Mouse (Mus musculus): ENCODE measurements at regions not wholly inside any gene's neighbourhood (a gene's known extent, or its start where the extent isn't known, plus 50 kb on each side); places are given as distances from the start of the nearest gene placed in this dataset.

- H3K27me3 ChIP-seq (ENCODE audit: control insufficient read depth, insufficient read depth, low read length) = no peaks in the 10 kb centered on the region; the same call in 1 of the 2 replicates
- no peak for ATAC-seq (replicated peaks; ENCODE audit: extremely low read depth, insufficient read depth, low FRiP score)
- no peaks in the 10 kb centered on the region for H3K9me3 ChIP-seq (replicated peaks; ENCODE audit: control insufficient read depth, low read length)
- 68% methylated on average over 22 of the region's 22 CpGs for WGBS
- no peak overlapping the region for H3K27ac ChIP-seq (ENCODE audit: low read length)
- no peak overlapping the region for H3K9ac ChIP-seq (ENCODE audit: low read length)
- H3K36me3 ChIP-seq (ENCODE audit: control insufficient read depth, insufficient read depth) = no peaks in the 10 kb centered on the region
- no peak overlapping the region for H3K4me3 ChIP-seq (ENCODE audit: low read length)
- no peak overlapping the region for H3K4me2 ChIP-seq (ENCODE audit: low read depth, low read length)
- H3K4me1 ChIP-seq (ENCODE audit: control insufficient read depth, insufficient read depth, low read length) = peaks cover 3% of the 10 kb centered on the region; the same call in 1 of the 2 replicates
Observed at GRCm38 (mm10) chr13:97825801-97826576, 65.6 kb upstream of the Gm10260 start.

- no peak overlapping the region for H3K9ac ChIP-seq (ENCODE audit: low read length)
- peaks cover 3% of the 10 kb centered on the region; the same call in 1 of the 2 replicates for H3K4me1 ChIP-seq (ENCODE audit: control insufficient read depth, insufficient read depth, low read length)
- H3K36me3 ChIP-seq (ENCODE audit: control insufficient read depth, insufficient read depth) = no peaks in the 10 kb centered on the region
- no peaks in the 10 kb centered on the region; the same call in 1 of the 2 replicates for H3K27me3 ChIP-seq (ENCODE audit: control insufficient read depth, insufficient read depth, low read length)
- H3K4me3 ChIP-seq (ENCODE audit: low read length) = no peak overlapping the region
- ATAC-seq (replicated peaks; ENCODE audit: extremely low read depth, insufficient read depth, low FRiP score) = no peak
- no peaks in the 10 kb centered on the region for H3K9me3 ChIP-seq (replicated peaks; ENCODE audit: control insufficient read depth, low read length)
- WGBS = 80% methylated on average over 3 of the region's 3 CpGs
- no peak overlapping the region for H3K4me2 ChIP-seq (ENCODE audit: low read depth, low read length)
- H3K27ac ChIP-seq (ENCODE audit: low read length) = no peak overlapping the region
Observed at GRCm38 (mm10) chr13:97825361-97825760, 64.9 kb upstream of the Gm10260 start.

- no peaks in the 10 kb centered on the region; the same call in 1 of the 2 replicates for H3K27me3 ChIP-seq (ENCODE audit: control insufficient read depth, insufficient read depth, low read length)
- H3K27ac ChIP-seq (ENCODE audit: low read length) = no peak overlapping the region
- H3K4me3 ChIP-seq (ENCODE audit: low read length) = peak overlapping the region; percentile 14; the same call in 1 of the 2 replicates
- H3K9ac ChIP-seq (ENCODE audit: low read length) = no peak overlapping the region
- 55% methylated on average over 20 of the region's 20 CpGs for WGBS
- ATAC-seq (replicated peaks; ENCODE audit: extremely low read depth, insufficient read depth, low FRiP score) = peak; percentile 60
- no peaks in the 10 kb centered on the region for H3K36me3 ChIP-seq (ENCODE audit: control insufficient read depth, insufficient read depth)
- no peaks in the 10 kb centered on the region for H3K9me3 ChIP-seq (replicated peaks; ENCODE audit: control insufficient read depth, low read length)
- H3K4me1 ChIP-seq (ENCODE audit: control insufficient read depth, insufficient read depth, low read length) = peaks cover 3% of the 10 kb centered on the region; the same call in 1 of the 2 replicates
- peak overlapping the region; percentile 56 for H3K4me2 ChIP-seq (ENCODE audit: low read depth, low read length)
Observed at GRCm38 (mm10) chr13:97824071-97824716, 63.8 kb upstream of the Gm10260 start.

GRCm38 (mm10) chr13:97821630-97822029, 61.2 kb upstream of the Gm10260 start:
- Histone ChIP-seq H3K9me3 (replicated peaks; ENCODE audit: control insufficient read depth, low read length) (no peaks in the 10 kb centered on the region), H3K27me3 (ENCODE audit: control insufficient read depth, insufficient read depth, low read length) (no peaks in the 10 kb centered on the region), H3K4me1 (ENCODE audit: control insufficient read depth, insufficient read depth, low read length) (peaks cover 3% of the 10 kb centered on the region; the same call in 1 of the 2 replicates), H3K36me3 (ENCODE audit: control insufficient read depth, insufficient read depth) (no peaks in the 10 kb centered on the region), H3K4me3 (ENCODE audit: low read length) (no peak overlapping the region), H3K4me2 (ENCODE audit: low read depth, low read length) (no peak overlapping the region), H3K9ac (ENCODE audit: low read length) (no peak overlapping the region), H3K27ac (ENCODE audit: low read length) (no peak overlapping the region)
- WGBS = 61% methylated on average over 2 of the region's 2 CpGs
- no peak for ATAC-seq (replicated peaks; ENCODE audit: extremely low read depth, insufficient read depth, low FRiP score)

GRCm38 (mm10) chr13:97821011-97821410, 60.6 kb upstream of the Gm10260 start:
- no peak overlapping the region for H3K4me3 ChIP-seq (ENCODE audit: low read length)
- H3K4me1 ChIP-seq (ENCODE audit: control insufficient read depth, insufficient read depth, low read length) = peaks cover 3% of the 10 kb centered on the region; the same call in 1 of the 2 replicates
- 73% methylated on average over 3 of the region's 3 CpGs for WGBS
- no peak for ATAC-seq (replicated peaks; ENCODE audit: extremely low read depth, insufficient read depth, low FRiP score)
- no peaks in the 10 kb centered on the region for H3K9me3 ChIP-seq (replicated peaks; ENCODE audit: control insufficient read depth, low read length)
- H3K9ac ChIP-seq (ENCODE audit: low read length) = no peak overlapping the region
- H3K4me2 ChIP-seq (ENCODE audit: low read depth, low read length) = no peak overlapping the region
- no peaks in the 10 kb centered on the region for H3K36me3 ChIP-seq (ENCODE audit: control insufficient read depth, insufficient read depth)
- H3K27me3 ChIP-seq (ENCODE audit: control insufficient read depth, insufficient read depth, low read length) = no peaks in the 10 kb centered on the region
- H3K27ac ChIP-seq (ENCODE audit: low read length) = no peak overlapping the region

GRCm38 (mm10) chr13:97820401-97820800, 60.0 kb upstream of the Gm10260 start:
- Histone ChIP-seq H3K4me2 (ENCODE audit: low read depth, low read length) (no peak overlapping the region), H3K4me3 (ENCODE audit: low read length) (no peak overlapping the region), H3K9ac (ENCODE audit: low read length) (no peak overlapping the region), H3K27ac (ENCODE audit: low read length) (no peak overlapping the region), H3K9me3 (replicated peaks; ENCODE audit: control insufficient read depth, low read length) (no peaks in the 10 kb centered on the region), H3K27me3 (ENCODE audit: control insufficient read depth, insufficient read depth, low read length) (no peaks in the 10 kb centered on the region), H3K36me3 (ENCODE audit: control insufficient read depth, insufficient read depth) (no peaks in the 10 kb centered on the region), H3K4me1 (ENCODE audit: control insufficient read depth, insufficient read depth, low read length) (peaks cover 3% of the 10 kb centered on the region; the same call in 1 of the 2 replicates)
- ATAC-seq (replicated peaks; ENCODE audit: extremely low read depth, insufficient read depth, low FRiP score) = no peak
- WGBS = 96% methylated on average over 8 of the region's 8 CpGs

GRCm38 (mm10) chr13:97819036-97819435, 58.6 kb upstream of the Gm10260 start:
- Histone ChIP-seq H3K36me3 (ENCODE audit: control insufficient read depth, insufficient read depth) (no peaks in the 10 kb centered on the region), H3K9me3 (replicated peaks; ENCODE audit: control insufficient read depth, low read length) (no peaks in the 10 kb centered on the region), H3K4me2 (ENCODE audit: low read depth, low read length) (no peak overlapping the region), H3K4me3 (ENCODE audit: low read length) (no peak overlapping the region), H3K27me3 (ENCODE audit: control insufficient read depth, insufficient read depth, low read length) (no peaks in the 10 kb centered on the region), H3K4me1 (ENCODE audit: control insufficient read depth, insufficient read depth, low read length) (no peaks in the 10 kb centered on the region), H3K27ac (ENCODE audit: low read length) (no peak overlapping the region), H3K9ac (ENCODE audit: low read length) (no peak overlapping the region)
- no peak for ATAC-seq (replicated peaks; ENCODE audit: extremely low read depth, insufficient read depth, low FRiP score)
- 84% methylated on average over 9 of the region's 9 CpGs for WGBS

- no peak for ATAC-seq (replicated peaks; ENCODE audit: extremely low read depth, insufficient read depth, low FRiP score)
- no peaks in the 10 kb centered on the region for H3K9me3 ChIP-seq (replicated peaks; ENCODE audit: control insufficient read depth, low read length)
- H3K27ac ChIP-seq (ENCODE audit: low read length) = no peak overlapping the region
- H3K27me3 ChIP-seq (ENCODE audit: control insufficient read depth, insufficient read depth, low read length) = no peaks in the 10 kb centered on the region
- H3K4me2 ChIP-seq (ENCODE audit: low read depth, low read length) = no peak overlapping the region
- H3K4me3 ChIP-seq (ENCODE audit: low read length) = no peak overlapping the region
- 88% methylated on average over 3 of the region's 3 CpGs for WGBS
- no peak overlapping the region for H3K9ac ChIP-seq (ENCODE audit: low read length)
- H3K4me1 ChIP-seq (ENCODE audit: control insufficient read depth, insufficient read depth, low read length) = no peaks in the 10 kb centered on the region
- no peaks in the 10 kb centered on the region for H3K36me3 ChIP-seq (ENCODE audit: control insufficient read depth, insufficient read depth)
Observed at GRCm38 (mm10) chr13:97816923-97817322, 56.5 kb upstream of the Gm10260 start.

All from heart, embryonic 16.5 days (tissue).